Mouse (Mus musculus): ENCODE results near the gene Catsperg2.
A peak's percentile ranks its signal among the peaks of the same experiment; 100 is the strongest.
"Not testable (repeated sequence)": the region's sequence is repeated elsewhere in the genome, so short reads cannot be mapped to it uniquely, and the experiment has no call there.

Gene Catsperg2

DNA sequence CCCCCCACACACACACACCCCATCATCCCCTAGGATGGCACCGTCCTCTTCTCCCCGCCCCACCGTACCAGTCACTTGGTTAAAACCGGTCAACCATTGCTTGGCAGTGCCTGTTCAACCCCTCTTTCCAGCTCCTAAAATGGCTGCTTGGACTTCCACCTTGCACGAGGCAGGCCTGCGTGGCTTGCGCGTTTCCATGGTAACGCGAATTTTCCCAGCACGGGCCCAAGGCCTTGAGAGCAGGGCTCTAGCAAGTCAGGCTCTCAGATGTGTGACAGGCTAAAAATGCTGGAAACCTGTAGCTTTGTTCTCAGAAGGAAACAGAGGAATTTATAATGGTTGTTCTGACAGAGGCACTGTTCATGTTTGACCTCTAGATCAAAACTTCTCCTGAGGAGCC lies at the start of gene Catsperg2:
Catsperg2 (minus strand) TSS at position 173 of the 400 bp plus-strand sequence.
- DNase-seq (ENCODE audit: low read depth, low spot score): not testable (repeated sequence)

- no peak for DNase-seq (ENCODE audit: low read depth, low spot score)
Measured at GRCm38 (mm10) chr7:29776568-29776967, 49.7 kb upstream of the Catsperg2 start.

DNA sequence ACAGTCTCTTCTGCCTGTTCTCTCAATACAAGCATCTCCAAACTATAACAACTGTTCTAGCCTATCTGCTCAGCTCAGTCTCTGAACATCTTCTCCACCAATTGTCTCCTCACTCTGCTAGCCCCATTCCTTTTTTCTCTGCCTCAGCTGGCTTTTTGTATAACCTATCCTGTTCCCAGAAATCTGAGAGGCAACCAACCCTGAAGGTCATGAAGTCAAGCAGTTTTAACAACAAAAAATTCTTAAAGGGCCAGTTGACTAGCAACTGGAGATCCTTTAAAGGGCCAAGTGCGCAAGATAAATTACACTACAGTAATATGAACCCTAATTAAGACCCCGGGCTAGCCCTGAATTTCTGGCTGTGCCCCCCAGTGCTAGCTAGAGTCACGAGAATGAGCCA lies 47.5 kb upstream of the Catsperg2 start:
- DNase-seq (ENCODE audit: low read depth, low spot score): no peak

DNA sequence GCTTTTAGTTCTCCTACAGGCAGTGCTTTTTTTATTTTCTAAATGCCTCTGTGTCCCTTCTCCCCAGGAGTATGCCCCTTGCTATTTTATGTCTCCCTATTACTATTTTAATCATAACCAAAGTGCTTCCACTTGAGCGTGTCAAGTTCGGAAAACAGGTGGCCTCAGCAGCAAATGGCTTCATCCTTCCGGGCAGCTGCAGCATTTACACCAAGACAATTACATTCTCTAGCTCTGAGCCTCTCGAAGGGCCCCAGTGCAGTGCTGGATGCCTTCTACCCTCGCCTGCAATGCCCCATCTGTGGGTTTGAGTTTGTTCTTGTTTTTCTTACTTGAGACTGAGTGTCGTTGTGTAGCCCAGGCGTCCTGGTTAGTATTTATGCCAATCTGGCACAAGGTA lies 46.7 kb upstream of the Catsperg2 start:
- DNase-seq (ENCODE audit: low read depth, low spot score): no peak

- DNase-seq (ENCODE audit: low read depth, low spot score): no peak
Measured at GRCm38 (mm10) chr7:29768980-29769379, 42.1 kb upstream of the Catsperg2 start.

DNA sequence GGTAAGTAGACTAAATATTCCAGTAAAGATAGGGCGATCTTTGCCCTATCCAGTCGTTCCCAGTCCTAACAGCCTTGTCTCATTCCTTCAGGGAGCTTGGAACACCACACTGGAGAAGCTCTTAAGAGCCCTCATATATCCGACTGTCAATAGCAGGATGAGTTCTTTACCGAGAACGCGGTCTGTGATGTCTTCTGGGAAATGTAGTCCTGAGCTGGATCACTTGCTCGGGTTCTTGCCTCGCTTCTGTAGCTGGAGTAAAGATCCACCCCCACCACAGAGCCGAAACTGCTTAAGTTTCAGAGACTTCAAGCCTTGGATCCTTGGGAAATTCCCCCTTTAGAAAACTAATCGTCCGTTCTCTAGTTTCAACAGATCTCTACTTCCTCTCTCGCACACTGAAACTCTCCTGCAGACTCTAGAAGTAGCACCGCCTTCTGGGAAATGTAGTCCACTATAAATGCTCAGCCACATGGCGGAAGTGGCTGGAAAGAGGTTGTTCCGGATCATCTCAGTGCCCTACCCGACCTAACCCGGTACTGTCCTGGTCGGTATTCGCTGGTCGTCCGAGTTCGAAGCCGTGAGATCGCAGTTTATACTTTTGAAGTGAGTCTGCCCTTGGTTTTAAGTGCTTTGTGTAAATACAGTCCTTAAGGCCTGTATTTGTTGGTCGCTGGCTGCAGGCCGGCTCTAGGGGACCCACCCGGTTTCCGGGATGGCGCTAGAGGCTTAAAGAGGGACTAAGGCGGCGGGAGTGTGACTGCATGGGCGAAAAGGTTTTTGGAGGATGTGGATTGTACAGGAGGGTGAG lies 41.5 kb upstream of the Catsperg2 start, which contains the start of gene Zfp84:
Zfp84 (plus strand) TSS at position 463 of the 811 bp plus-strand sequence.
- DNase-seq (ENCODE audit: low read depth, low spot score): peak; percentile 90

DNA sequence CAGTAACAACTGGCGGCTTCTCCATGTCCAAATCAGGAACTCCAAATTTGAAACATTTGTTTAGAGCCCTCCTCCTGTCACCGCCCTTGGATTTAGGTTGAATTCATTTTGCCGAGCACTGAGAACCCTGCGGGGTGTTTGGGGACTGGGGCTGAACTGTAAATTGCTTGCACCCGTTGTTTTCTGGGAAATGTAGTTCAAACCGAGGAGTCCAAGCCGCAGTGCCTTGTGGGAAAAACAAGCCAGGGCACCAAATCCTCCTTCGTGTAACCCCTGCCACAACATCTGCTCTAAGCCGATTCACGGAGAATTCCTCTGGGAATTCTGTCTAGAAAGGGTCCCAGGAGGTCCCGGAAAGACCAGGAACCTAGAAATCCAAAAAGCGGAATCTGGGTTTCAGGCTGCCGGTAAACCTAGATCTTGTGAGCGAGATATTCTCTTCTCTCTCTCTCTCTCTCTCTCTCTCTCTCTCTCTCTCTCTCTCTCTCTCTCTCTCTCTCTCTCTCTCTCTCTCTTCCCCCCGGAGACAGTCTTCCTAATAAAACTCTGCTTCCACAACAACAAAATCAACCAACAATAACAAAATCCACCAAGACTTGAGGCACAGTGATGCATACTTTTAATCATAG lies 40.3 kb upstream of the Catsperg2 start:
- peak; percentile 70 for DNase-seq (ENCODE audit: low read depth, low spot score)

- no peak for DNase-seq (ENCODE audit: low read depth, low spot score)
Measured at GRCm38 (mm10) chr7:29764702-29765101, 37.9 kb upstream of the Catsperg2 start.

- DNase-seq (ENCODE audit: low read depth, low spot score): no peak
Measured at GRCm38 (mm10) chr7:29760476-29760875, 33.6 kb upstream of the Catsperg2 start.

DNA sequence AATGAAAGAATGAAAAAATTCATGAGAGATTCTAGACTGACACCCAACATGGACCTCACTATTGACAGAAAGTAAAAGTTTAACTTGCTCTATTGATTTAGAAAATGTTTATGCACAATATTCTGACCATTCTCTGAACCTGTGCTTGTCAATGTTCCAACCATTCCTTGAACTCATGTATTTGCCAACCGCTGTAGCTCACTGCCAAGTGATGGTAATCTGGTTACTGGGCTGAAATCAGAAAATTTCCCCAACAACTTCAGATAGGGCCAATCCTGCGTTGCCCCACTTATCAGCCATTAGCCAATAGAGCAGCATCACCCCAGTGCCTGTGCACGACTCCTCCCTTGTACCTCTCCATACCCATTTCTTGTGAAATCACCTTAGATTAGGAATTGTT lies 15.4 kb upstream of the Catsperg2 start:
- no peak for DNase-seq (ENCODE audit: low read depth, low spot score)

DNA sequence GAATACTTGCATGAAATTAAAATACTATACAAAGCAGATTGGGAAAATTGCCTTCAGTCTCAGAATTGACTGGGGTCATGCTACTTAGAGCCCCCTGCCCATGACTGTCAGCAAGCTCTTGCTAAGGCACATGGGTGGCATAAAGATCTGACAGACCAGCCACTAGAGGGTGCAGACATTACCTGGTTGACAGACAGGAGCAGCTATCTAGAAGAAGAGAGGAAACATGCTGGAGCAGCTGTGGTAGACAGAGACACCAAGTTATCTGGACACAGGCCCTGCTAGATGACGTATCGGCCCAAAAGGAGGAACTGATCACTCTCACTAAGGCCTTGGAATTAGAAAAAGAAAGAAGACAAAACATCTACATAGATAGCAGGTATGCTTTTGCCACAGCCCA lies 1.2 kb upstream of the Catsperg2 start:
- no peak for DNase-seq (ENCODE audit: low read depth, low spot score)

GRCm38 (mm10) chr7:29725461-29726142 lies 1.2 kb downstream of the Catsperg2 start:
- DNase-seq (ENCODE audit: low read depth, low spot score): not testable (repeated sequence)

- DNase-seq (ENCODE audit: low read depth, low spot score): not testable (repeated sequence)
Measured at GRCm38 (mm10) chr7:29708891-29709290, 17.9 kb downstream of the Catsperg2 start.

GRCm38 (mm10) chr7:29695231-29695630 lies 31.6 kb downstream of the Catsperg2 start:
- not testable (repeated sequence) for DNase-seq (ENCODE audit: low read depth, low spot score)

- peak; percentile 17 for DNase-seq (ENCODE audit: low read depth, low spot score)
Measured at GRCm38 (mm10) chr7:29681868-29682267, 45.0 kb downstream of the Catsperg2 start.
